Mouse (Mus musculus) stomach, postnatal 0 days (tissue): Measurements from ENCODE around the gene Olfr71.

Experiments
- CTCF ChIP-seq: IDR thresholded peaks from 2 replicates; pipeline ENCODE4 v1.5.1; 2016; ENCODE audit warnings: antibody characterized with exemption, low read depth, mild to moderate bottlenecking, moderate library complexity
- EP300 ChIP-seq: optimal IDR thresholded peaks from 2 replicates; pipeline ENCODE3; 2016; ENCODE audit warnings: antibody characterized with exemption

- TF ChIP-seq CTCF (no peak), EP300 (no peak)
These were observed 31.5 kb downstream of the Olfr71 start for GRCm38 (mm10) chr4:43678541-43678940.
